Mouse (Mus musculus): ENCODE results near the gene Nup214. TPM values are rescaled to one million over a fixed set of nuclear protein-coding genes. Genes with fewer than 3 reads are reported as not detected.

Nup214 gene
- polyA plus RNA-seq, 1 experiment from 2014 or later = 71.9 TPM

DNA sequence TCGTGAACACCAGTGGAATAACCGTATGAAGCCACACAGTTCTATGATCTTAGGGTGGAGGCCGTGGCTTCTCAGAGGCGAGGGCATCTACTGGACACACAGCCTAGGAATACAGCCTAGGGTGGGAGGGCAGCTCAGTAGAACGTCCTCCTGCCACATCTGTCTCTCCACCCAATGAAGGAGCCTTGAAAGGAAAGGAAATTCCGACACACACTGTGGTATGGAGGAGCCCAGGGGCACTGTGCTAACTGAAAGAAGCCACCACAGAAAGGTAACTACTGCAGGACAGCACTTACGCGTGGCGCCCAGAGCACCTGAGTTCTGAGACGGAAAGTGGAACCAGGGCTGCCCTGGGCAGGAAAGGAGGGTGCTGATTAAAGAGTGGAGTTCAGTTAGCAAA is 96.5 kb downstream of the Nup214 start:
- ATAC-seq (ENCODE audit: low read depth) = no peak
- H3K9me3 ChIP-seq (replicated peaks) = no peaks in the 10 kb centered on the region
- H3K9ac ChIP-seq = no peak overlapping the region
- H3K27me3 ChIP-seq = no peaks in the 10 kb centered on the region
- H3K27ac ChIP-seq = no peak overlapping the region
- peaks cover 93% of the 10 kb centered on the region for H3K36me3 ChIP-seq
- 90% methylated on average over 10 of the region's 10 CpGs for WGBS (ENCODE audit: insufficient replicate concordance)
- H3K4me2 ChIP-seq = no peak overlapping the region
- H3K4me3 ChIP-seq (replicated peaks) = no peak overlapping the region
- DNase-seq = no peak
- H3K4me1 ChIP-seq (replicated peaks) = peaks cover 45% of the 10 kb centered on the region

- Histone ChIP-seq H3K27ac (no peak overlapping the region; the same call in 1 of the 2 replicates), H3K4me3 (replicated peaks) (no peak overlapping the region), H3K27me3 (no peaks in the 10 kb centered on the region), H3K4me1 (replicated peaks) (peaks cover 56% of the 10 kb centered on the region), H3K36me3 (peaks cover 77% of the 10 kb centered on the region), H3K4me2 (no peak overlapping the region), H3K9ac (0 out of 2 replicates have a peak overlapping the region, but pooled peaks have one; percentile 4), H3K9me3 (replicated peaks) (no peaks in the 10 kb centered on the region)
- no peak for DNase-seq
- ATAC-seq (ENCODE audit: low read depth) = no peak
- WGBS (ENCODE audit: insufficient replicate concordance) = 70% methylated on average over 8 of the region's 8 CpGs
Observed at GRCm38 (mm10) chr2:32074404-32074803, 100.2 kb downstream of the Nup214 start.

GRCm38 (mm10) chr2:32075368-32075767 is 101.1 kb downstream of the Nup214 start:
- WGBS (ENCODE audit: insufficient replicate concordance) = 74% methylated on average over 7 of the region's 7 CpGs
- H3K4me1 ChIP-seq (replicated peaks) = peaks cover 62% of the 10 kb centered on the region

DNA sequence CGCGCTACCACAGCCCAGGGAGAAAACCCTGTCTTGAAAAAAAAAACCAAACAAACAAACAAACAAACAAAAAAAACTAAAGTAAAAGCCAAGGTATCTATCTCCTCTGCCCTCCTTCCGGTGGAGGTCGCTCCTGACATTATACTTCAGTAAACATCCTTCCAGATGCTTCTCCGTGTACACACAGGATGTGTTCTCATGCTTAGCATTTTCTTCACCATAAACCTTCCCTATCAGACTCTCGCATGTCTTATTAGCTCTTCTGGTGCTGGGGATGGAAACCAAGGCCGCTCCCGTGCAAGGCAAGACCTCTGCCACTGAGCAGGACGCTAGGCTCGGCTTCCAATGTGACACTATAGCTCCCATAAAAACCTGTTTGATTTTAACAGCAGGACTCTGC is 103.5 kb downstream of the Nup214 start:
- H3K27ac ChIP-seq = peak overlapping the region; percentile 98

More at GRCm38 (mm10) chr2:32075368-32075767, 101.1 kb downstream of the Nup214 start:
- no peak for DNase-seq
- no peaks in the 10 kb centered on the region for H3K9me3 ChIP-seq (replicated peaks)
- no peaks in the 10 kb centered on the region for H3K27me3 ChIP-seq
- H3K27ac ChIP-seq = peak overlapping the region; percentile 18; the same call in 1 of the 2 replicates
- peaks cover 79% of the 10 kb centered on the region for H3K36me3 ChIP-seq
- H3K9ac ChIP-seq = no peak overlapping the region
- no peak overlapping the region for H3K4me3 ChIP-seq (replicated peaks)
- no peak overlapping the region for H3K4me2 ChIP-seq
- no peak for ATAC-seq (ENCODE audit: low read depth)

GRCm38 (mm10) chr2:32078522-32078921 is 104.3 kb downstream of the Nup214 start:
- peak overlapping the region; percentile 98 for H3K27ac ChIP-seq
- peak overlapping the region; percentile 85 for H3K4me3 ChIP-seq (replicated peaks)
- peaks cover 50% of the 10 kb centered on the region for H3K36me3 ChIP-seq
- H3K9me3 ChIP-seq (replicated peaks) = no peaks in the 10 kb centered on the region
- DNase-seq = no peak
- peak overlapping the region; percentile 94 for H3K9ac ChIP-seq
- H3K4me1 ChIP-seq (replicated peaks) = peaks cover 77% of the 10 kb centered on the region
- H3K4me2 ChIP-seq = peak overlapping the region; percentile 100
- 34% methylated on average over 8 of the region's 8 CpGs for WGBS (ENCODE audit: insufficient replicate concordance)
- no peak for ATAC-seq (ENCODE audit: low read depth)
- no peaks in the 10 kb centered on the region for H3K27me3 ChIP-seq

More for the DNA sequence above, 103.5 kb downstream of the Nup214 start:
- Histone ChIP-seq H3K27me3 (no peaks in the 10 kb centered on the region), H3K9ac (peak overlapping the region; percentile 94), H3K9me3 (replicated peaks) (no peaks in the 10 kb centered on the region), H3K36me3 (peaks cover 58% of the 10 kb centered on the region), H3K4me2 (peak overlapping the region; percentile 100), H3K4me1 (replicated peaks) (peaks cover 81% of the 10 kb centered on the region), H3K4me3 (replicated peaks) (peak overlapping the region; percentile 85; the same call in 1 of the 2 replicates)
- WGBS (ENCODE audit: insufficient replicate concordance) = 81% methylated on average over 10 of the region's 10 CpGs
- no peak for ATAC-seq (ENCODE audit: low read depth)
- no peak for DNase-seq

DNA sequence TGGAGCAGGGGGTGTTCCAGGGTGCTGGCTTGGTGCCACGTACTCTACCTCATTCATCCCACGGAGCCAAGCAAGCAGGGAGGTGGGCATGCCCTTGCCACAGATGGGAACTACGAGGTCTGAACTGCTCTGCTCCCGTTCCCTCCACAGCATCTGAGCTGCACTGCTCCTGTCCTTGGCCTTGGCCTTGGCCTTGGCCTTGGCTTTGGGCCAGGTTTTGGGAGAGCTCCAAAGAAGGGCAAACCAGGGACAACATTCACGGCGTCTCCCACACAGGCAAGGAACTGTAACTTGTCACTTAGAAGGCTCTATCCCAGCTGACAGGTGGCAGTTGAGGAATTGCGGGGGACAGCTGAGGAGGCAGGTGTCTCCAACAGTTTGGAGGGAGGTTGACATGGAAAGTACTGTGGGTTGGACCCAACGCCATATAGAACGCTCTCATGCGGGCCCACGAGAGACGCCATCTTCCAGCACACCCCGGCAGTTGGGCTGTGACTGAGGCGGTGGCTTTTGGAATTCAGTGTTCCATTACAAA is 105.0 kb downstream of the Nup214 start:
- Histone ChIP-seq H3K27me3 (no peaks in the 10 kb centered on the region), H3K27ac (peak overlapping the region; percentile 98), H3K4me1 (replicated peaks) (peaks cover 75% of the 10 kb centered on the region), H3K4me3 (replicated peaks) (peak overlapping the region; percentile 85), H3K9ac (peak overlapping the region; percentile 94; the same call in 1 of the 2 replicates), H3K4me2 (peak overlapping the region; percentile 100), H3K36me3 (peaks cover 44% of the 10 kb centered on the region), H3K9me3 (replicated peaks) (no peaks in the 10 kb centered on the region)
- ATAC-seq (ENCODE audit: low read depth) (no peak), DNase-seq (no peak)
- WGBS (ENCODE audit: insufficient replicate concordance) = 89% methylated on average over 14 of the region's 14 CpGs

DNA sequence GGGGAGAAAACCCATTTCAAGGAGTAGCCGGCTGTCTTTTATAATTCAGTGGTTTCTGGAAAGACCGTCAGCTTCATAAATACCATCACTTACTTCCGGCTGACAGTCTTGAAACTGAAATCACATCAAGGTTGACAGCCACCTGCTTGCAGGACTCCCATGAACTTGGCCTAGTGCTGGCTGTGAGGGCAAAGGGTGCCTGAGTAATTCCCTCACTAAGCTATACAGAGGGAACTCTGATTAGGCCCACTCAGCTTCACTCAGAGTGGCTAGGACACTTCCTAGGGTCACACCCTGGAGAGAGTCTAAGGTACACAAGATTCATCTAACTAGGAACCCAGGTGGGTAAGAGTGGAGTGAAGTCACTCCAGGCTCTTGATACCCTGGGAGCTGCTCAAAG is 106.4 kb downstream of the Nup214 start:
- Histone ChIP-seq H3K27ac (peak overlapping the region; percentile 98), H3K4me1 (replicated peaks) (peaks cover 75% of the 10 kb centered on the region), H3K4me2 (peak overlapping the region; percentile 100), H3K36me3 (peaks cover 32% of the 10 kb centered on the region), H3K9me3 (replicated peaks) (no peaks in the 10 kb centered on the region), H3K9ac (peak overlapping the region; percentile 94), H3K4me3 (replicated peaks) (peak overlapping the region; percentile 85), H3K27me3 (no peaks in the 10 kb centered on the region)
- DNase-seq (no peak), ATAC-seq (ENCODE audit: low read depth) (no peak)
- WGBS (ENCODE audit: insufficient replicate concordance) = 77% methylated on average over 3 of the region's 3 CpGs

GRCm38 (mm10) chr2:32081296-32081929 is 107.2 kb downstream of the Nup214 start:
- Histone ChIP-seq H3K9me3 (replicated peaks) (no peaks in the 10 kb centered on the region), H3K27ac (peak overlapping the region; percentile 98), H3K4me3 (replicated peaks) (peak overlapping the region; percentile 85), H3K4me1 (replicated peaks) (peaks cover 81% of the 10 kb centered on the region), H3K27me3 (peaks cover 2% of the 10 kb centered on the region; the same call in 1 of the 2 replicates), H3K4me2 (peak overlapping the region; percentile 100), H3K36me3 (peaks cover 32% of the 10 kb centered on the region), H3K9ac (peak overlapping the region; percentile 94)
- 39% methylated on average over 14 of the region's 14 CpGs for whole genome bisulfite sequencing (ENCODE audit: insufficient replicate concordance)
- DNase-seq (no peak), ATAC-seq (ENCODE audit: low read depth) (no peak)

DNA sequence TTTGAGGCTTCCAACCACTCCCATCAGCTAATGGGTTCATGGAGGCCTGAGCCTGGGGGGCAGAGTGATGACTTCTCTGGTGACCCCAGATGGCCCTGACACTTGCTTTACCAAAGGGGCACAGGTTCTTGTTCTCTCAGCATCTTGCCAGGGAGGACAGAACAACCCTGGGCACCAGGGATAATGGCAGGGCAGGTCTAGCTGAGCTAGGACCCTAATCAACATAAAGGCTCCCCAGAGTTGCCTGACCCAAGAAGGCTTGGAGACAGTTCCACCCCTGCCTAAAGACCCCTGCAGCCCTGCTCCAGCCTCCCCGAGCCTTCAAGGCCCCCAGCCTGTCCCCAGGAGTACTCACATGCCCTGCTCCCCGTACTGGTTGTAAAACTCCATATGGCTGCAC is 108.0 kb downstream of the Nup214 start:
- DNase-seq (no peak), ATAC-seq (ENCODE audit: low read depth) (no peak)
- 23% methylated on average over 2 of the region's 2 CpGs for WGBS (ENCODE audit: insufficient replicate concordance)
- peak overlapping the region; percentile 98 for H3K27ac ChIP-seq
- H3K4me1 ChIP-seq (replicated peaks) = peaks cover 84% of the 10 kb centered on the region
- H3K27me3 ChIP-seq = peaks cover 6% of the 10 kb centered on the region
- H3K9ac ChIP-seq = peak overlapping the region; percentile 94
- H3K4me2 ChIP-seq = peak overlapping the region; percentile 100
- H3K4me3 ChIP-seq (replicated peaks) = peak overlapping the region; percentile 85
- no peaks in the 10 kb centered on the region for H3K9me3 ChIP-seq (replicated peaks)
- peaks cover 26% of the 10 kb centered on the region for H3K36me3 ChIP-seq

GRCm38 (mm10) chr2:32083159-32084011 is 109.1 kb downstream of the Nup214 start:
- Histone ChIP-seq H3K9ac (peak overlapping the region; percentile 94), H3K9me3 (replicated peaks) (no peaks in the 10 kb centered on the region), H3K4me2 (peak overlapping the region; percentile 100), H3K4me3 (replicated peaks) (peak overlapping the region; percentile 85), H3K36me3 (peaks cover 20% of the 10 kb centered on the region), H3K27ac (peak overlapping the region; percentile 98), H3K4me1 (replicated peaks) (peaks cover 87% of the 10 kb centered on the region), H3K27me3 (peaks cover 17% of the 10 kb centered on the region)
- ATAC-seq (ENCODE audit: low read depth) (peak; percentile 78), DNase-seq (peak; percentile 63)
- WGBS (ENCODE audit: insufficient replicate concordance) = under 1% methylated on average over 91 of the region's 91 CpGs

Data from liver, embryonic 13.5 days (tissue).